Mouse (Mus musculus) heart, adult 2 months (tissue): ENCODE results near the gene Gadl1. TPM values are rescaled to one million over a fixed set of nuclear protein-coding genes. Genes with fewer than 3 reads are reported as not detected.

ENCODE experiments used
- DNase-seq, 2 experiments: peaks; one replicate each; pipeline ENCODE4 v3.0.0; 2021
- H3K27ac ChIP-seq: fragments of 200-600 bp; 2 replicates; pipeline ENCODE4 v1.8.1; 2022
- H3K27me3 ChIP-seq: fragments of 200-500 bp; 2 replicates; pipeline ENCODE4 v1.6.1; 2012; ENCODE audit warnings: mild to moderate bottlenecking, low read length, inconsistent platforms, mixed read lengths; ENCODE audit not compliant: control insufficient read depth, insufficient read depth
- H3K36me3 ChIP-seq: fragments of 200-500 bp; 2 replicates; pipeline ENCODE4 v1.6.1; 2012; ENCODE audit warnings: low read length, inconsistent platforms; ENCODE audit not compliant: control insufficient read depth, insufficient read depth
- H3K4me1 ChIP-seq: fragments of 200-500 bp; 2 replicates; pipeline ENCODE4 v1.6.1; 2011; ENCODE audit warnings: low read length; ENCODE audit not compliant: control insufficient read depth, insufficient read depth
- H3K4me3 ChIP-seq: fragments of 200-600 bp; 2 replicates; pipeline ENCODE4 v1.8.1; 2022
- H3K79me2 ChIP-seq: fragments of 200-500 bp; replicated peaks from 2 replicates; pipeline ENCODE4 v1.6.1; 2012; ENCODE audit warnings: mild to moderate bottlenecking, inconsistent platforms, low read length, moderate library complexity, mixed read lengths; ENCODE audit not compliant: control insufficient read depth, insufficient read depth
- H3K9ac ChIP-seq: fragments of 200-500 bp; 2 replicates; pipeline ENCODE4 v1.6.1; 2012; ENCODE audit warnings: low read depth, mild to moderate bottlenecking, control low read depth, inconsistent platforms, low read length, mixed read lengths
- CTCF ChIP-seq: fragments of 200-600 bp; IDR thresholded peaks from 2 replicates; pipeline ENCODE4 v1.8.1; 2022; ENCODE audit warnings: antibody characterized with exemption, mild to moderate bottlenecking, moderate library complexity
- EP300 ChIP-seq: fragments of 200-500 bp; IDR thresholded peaks from 2 replicates; pipeline ENCODE4 v1.6.1; 2011; ENCODE audit warnings: low read depth, low read length, control low read depth; ENCODE audit not compliant: insufficient read depth
- POLR2A ChIP-seq: fragments of 200-500 bp; IDR thresholded peaks from 2 replicates; pipeline ENCODE4 v1.6.1; 2011; ENCODE audit warnings: mild to moderate bottlenecking, low read depth, low read length, control low read depth; ENCODE audit not compliant: insufficient read depth
- WGBS: fragments of 180-500 bp; shearing (Covaris S2); methylation state at CpG from one replicate; pipeline ENCODE4 v1.1.7; 2018; 5-methylcytosine and 5-hydroxymethylcytosine counted together
- intact Hi-C: fragments of 180-260 bp; cut with DNase I; formaldehyde crosslinking; loops from one replicate; pipeline ENCODE4 v1.15.1; 2025
- polyA plus RNA-seq: library from polyadenylated mRNA; depleted of rRNA; stranded (reverse); fragments of >200 nt; gene quantifications from 2 replicates; pipeline ENCODE4 v1.2.3, GENCODE M21; 2012
- total RNA-seq, 2 experiments: library from RNA; stranded (reverse); gene quantifications; 2 replicates each; pipeline ENCODE4 v1.2.3; 2021

Gene Gadl1
- total and polyA plus RNA-seq, 3 experiments, result 0.16 TPM; not detected in 2

GRCm38 (mm10) chr9:115924094-115924493 is 14.8 kb downstream of the Gadl1 start:
- Histone ChIP-seq H3K27ac (no peak overlapping the region), H3K36me3 (no peaks in the 10 kb centered on the region), H3K4me3 (no peak overlapping the region), H3K9ac (no peak overlapping the region), H3K79me2 (no peaks in the 10 kb centered on the region), H3K4me1 (no peaks in the 10 kb centered on the region), H3K27me3 (no peaks in the 10 kb centered on the region)
- DNase-seq, result no peak
- intact Hi-C loops, result no loop called here
- WGBS, result 94% methylated on average over 1 of the region's 1 CpGs
- no peak for TF ChIP-seq POLR2A
- TF ChIP-seq EP300, result no peak
- no peak for TF ChIP-seq CTCF

DNA sequence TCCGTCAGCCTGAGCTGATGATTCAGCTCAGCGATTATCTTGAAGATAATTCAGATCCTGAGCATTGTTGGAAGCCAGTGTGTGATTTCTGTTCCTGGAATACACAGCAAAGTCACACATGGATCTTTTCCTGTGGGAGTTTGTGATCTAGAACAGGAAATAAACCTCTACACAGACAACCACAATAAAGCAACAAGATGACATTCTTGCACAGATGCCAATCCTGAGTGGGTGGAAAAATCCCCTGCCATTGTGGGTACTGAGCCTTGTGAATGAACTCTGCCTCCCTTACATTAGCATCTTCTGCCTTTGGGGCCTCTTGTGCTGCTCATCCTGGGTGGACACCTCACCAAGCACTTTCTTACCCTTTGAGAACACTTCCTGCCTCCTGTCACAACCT is 22.5 kb downstream of the Gadl1 start:
- intact Hi-C loops, result no loop called here
- DNase-seq, result no peak
- TF ChIP-seq POLR2A, result no peak
- TF ChIP-seq EP300, result no peak
- no peak for TF ChIP-seq CTCF

DNA sequence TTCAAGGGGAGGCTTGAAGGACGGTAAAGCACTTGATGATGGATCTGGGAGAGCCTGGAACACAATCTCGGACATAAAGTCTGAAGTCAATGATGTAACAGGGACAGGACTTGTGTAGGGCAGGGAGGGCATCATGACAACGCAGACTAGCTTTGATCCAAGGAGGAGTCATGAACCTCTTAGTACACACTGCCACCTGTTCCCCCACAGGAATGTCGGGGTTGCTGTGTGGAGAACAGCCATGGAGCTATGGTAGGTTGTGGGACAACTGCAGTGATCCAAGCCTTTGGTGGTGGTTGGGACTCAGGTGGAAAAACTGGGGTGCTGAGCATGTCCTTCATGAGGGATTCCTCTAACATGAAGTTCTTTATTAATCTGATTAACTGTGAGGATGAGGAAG is 23.5 kb downstream of the Gadl1 start:
- Histone ChIP-seq H3K9ac (no peak overlapping the region), H3K4me1 (no peaks in the 10 kb centered on the region), H3K4me3 (no peak overlapping the region), H3K36me3 (no peaks in the 10 kb centered on the region), H3K27me3 (no peaks in the 10 kb centered on the region), H3K27ac (no peak overlapping the region), H3K79me2 (no peaks in the 10 kb centered on the region)
- intact Hi-C loops, result no loop called here
- DNase-seq, result no peak
- no peak for TF ChIP-seq POLR2A
- TF ChIP-seq CTCF, result no peak
- TF ChIP-seq EP300, result no peak
- 93% methylated on average over 4 of the region's 4 CpGs for WGBS

More for the DNA sequence above, 22.5 kb downstream of the Gadl1 start:
- Histone ChIP-seq H3K36me3 (no peaks in the 10 kb centered on the region), H3K27me3 (no peaks in the 10 kb centered on the region), H3K4me3 (no peak overlapping the region), H3K9ac (no peak overlapping the region), H3K4me1 (no peaks in the 10 kb centered on the region), H3K27ac (no peak overlapping the region), H3K79me2 (no peaks in the 10 kb centered on the region)
- WGBS, result 27% methylated on average over 2 of the region's 2 CpGs

DNA sequence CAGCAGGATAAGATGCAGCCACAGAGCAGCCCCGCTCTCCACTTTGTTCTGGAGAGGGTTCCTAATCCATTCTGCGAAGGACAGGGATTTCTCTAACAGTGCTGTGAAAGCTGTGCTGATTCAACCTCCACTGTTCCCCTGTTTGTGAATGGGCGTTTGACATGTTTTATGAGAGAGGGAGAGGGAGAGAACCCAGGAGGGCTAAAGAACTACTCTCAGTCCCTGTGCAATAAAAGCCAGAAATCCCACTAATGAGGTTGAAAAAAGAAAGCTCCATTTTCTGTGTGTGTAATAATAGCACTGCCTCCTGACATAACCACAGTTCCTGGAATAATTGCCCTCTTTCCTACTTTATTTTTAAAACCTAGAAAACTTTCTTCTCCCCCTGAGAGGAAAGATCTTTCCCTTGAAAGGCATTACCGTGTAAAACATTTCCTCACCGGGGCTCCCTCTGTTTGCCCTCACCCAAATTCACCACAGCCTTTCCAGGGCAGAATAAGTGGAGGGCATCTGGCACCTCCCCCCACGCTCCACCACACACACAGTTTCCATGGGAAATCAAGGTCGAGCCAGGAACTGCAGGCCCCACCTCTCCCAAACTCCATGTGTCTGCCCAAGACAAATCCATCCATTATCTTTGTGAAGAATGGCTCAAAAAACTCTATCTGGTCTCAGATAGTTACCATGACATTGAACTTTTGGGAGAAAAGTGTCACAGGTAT is 24.1 kb downstream of the Gadl1 start:
- H3K4me1 ChIP-seq, result no peaks in the 10 kb centered on the region
- no peaks in the 10 kb centered on the region for H3K79me2 ChIP-seq
- H3K9ac ChIP-seq, result no peak overlapping the region
- H3K36me3 ChIP-seq, result no peaks in the 10 kb centered on the region
- DNase-seq, result no peak
- TF ChIP-seq EP300, result no peak
- no peak for TF ChIP-seq CTCF
- TF ChIP-seq POLR2A, result no peak
- intact Hi-C loops, result no loop called here
- WGBS, result 66% methylated on average over 7 of the region's 7 CpGs
- no peaks in the 10 kb centered on the region for H3K27me3 ChIP-seq
- H3K4me3 ChIP-seq, result no peak overlapping the region
- no peak overlapping the region for H3K27ac ChIP-seq

GRCm38 (mm10) chr9:115934288-115934687 is 25.0 kb downstream of the Gadl1 start:
- no peaks in the 10 kb centered on the region for H3K27me3 ChIP-seq
- no peaks in the 10 kb centered on the region for H3K79me2 ChIP-seq
- no peak overlapping the region for H3K4me3 ChIP-seq
- no peaks in the 10 kb centered on the region for H3K36me3 ChIP-seq
- H3K9ac ChIP-seq, result no peak overlapping the region
- no peak for DNase-seq
- TF ChIP-seq POLR2A (no peak), EP300 (no peak), CTCF (no peak)
- 72% methylated on average over 11 of the region's 11 CpGs for WGBS
- intact Hi-C loops, result no loop called here
- no peak overlapping the region for H3K27ac ChIP-seq
- H3K4me1 ChIP-seq, result no peaks in the 10 kb centered on the region

DNA sequence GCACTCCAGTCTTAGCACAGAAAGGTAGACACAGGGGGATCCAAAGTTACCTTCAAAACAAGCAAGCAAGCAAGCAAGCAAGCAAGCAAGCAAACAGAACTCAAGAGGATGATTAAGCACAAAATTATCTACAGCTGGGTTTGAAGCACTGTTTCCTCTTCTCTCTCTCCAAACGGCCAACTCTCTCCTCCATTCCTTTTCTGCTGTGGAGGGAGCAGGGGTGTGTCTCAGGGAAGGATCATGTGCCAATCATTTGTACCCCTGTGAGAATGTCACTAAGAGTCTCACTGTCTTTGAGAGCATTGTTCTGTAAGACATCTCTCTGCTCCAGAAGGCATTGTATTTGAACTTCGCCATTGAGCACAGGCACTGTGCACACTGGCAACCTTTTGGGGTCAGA is 27.1 kb downstream of the Gadl1 start:
- intact Hi-C loops, result no loop called here
- H3K9ac ChIP-seq, result no peak overlapping the region

More for the DNA sequence above, 27.1 kb downstream of the Gadl1 start:
- H3K79me2 ChIP-seq, result no peaks in the 10 kb centered on the region
- no peak for DNase-seq
- 51% methylated on average over 2 of the region's 2 CpGs for WGBS
- H3K27ac ChIP-seq, result no peak overlapping the region
- H3K36me3 ChIP-seq, result no peaks in the 10 kb centered on the region
- no peaks in the 10 kb centered on the region for H3K27me3 ChIP-seq
- TF ChIP-seq CTCF (no peak), EP300 (no peak), POLR2A (no peak)
- H3K4me3 ChIP-seq, result no peak overlapping the region
- H3K4me1 ChIP-seq, result no peaks in the 10 kb centered on the region
